Mouse (Mus musculus) right cerebral cortex, postnatal 25 days (tissue): ENCODE data around the gene Stx1b.
"Not testable (repeated sequence)": the region's sequence is repeated elsewhere in the genome, so short reads cannot be mapped to it uniquely, and the experiment has no call there.

ENCODE experiments used
- DNase-seq: peaks from one replicate; pipeline ENCODE4 v3.0.0; 2022

Gene Stx1b

DNA sequence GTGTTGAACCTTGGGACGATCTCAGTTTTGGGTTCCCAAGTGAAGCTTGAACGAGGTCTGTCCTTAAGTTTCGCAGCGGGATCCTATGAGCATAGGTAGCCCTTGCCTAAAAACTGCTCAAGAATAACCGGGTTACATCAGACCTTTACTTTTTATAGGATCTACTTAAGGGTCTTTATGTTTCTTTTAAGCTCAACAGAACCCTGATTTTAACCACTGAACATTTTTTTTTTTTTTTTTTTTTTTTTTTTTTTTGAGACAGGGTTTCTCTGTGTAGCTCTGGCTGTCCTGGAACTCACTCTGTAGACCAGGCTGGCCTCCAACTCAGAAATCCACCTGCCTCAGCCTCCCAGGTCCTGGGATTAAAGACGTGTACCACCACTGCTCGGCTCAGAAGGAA, 48.5 kb downstream of the Stx1b start:
- DNase-seq: not testable (repeated sequence)

DNA sequence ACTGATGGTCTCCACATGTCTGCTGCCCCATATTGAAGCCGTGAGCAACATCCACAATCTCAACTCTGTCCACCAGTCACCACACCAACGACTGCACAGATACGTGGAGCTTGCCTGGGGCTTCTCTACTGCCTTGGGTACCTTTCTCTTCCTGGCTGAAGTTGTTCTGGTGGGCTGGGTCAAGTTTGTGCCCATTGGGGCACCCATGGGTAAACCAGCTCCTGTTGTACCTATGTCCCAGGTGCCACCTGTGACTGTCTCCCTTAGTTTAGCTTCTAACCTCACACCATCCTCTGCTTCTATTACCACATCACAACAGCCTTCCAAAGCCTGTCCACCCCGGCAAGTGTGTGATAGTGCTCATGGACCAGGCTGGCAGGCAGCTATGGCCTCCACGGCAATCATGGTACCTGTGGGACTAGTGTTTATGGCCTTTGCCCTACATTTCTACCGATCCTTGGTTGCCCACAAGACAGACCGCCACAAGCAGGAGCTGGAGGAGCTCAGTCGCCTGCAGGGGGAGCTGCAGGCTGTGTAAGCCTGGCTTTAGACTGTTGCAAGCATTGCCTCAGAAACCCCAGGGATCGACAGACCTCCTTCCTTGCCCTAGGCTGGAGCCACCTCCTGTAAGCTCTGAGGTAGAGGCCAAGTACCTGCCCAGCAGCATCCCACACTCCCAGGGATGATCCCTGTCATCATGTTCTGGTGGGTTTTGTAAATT, 50.5 kb downstream of the Stx1b start:
- no peak for DNase-seq

DNA sequence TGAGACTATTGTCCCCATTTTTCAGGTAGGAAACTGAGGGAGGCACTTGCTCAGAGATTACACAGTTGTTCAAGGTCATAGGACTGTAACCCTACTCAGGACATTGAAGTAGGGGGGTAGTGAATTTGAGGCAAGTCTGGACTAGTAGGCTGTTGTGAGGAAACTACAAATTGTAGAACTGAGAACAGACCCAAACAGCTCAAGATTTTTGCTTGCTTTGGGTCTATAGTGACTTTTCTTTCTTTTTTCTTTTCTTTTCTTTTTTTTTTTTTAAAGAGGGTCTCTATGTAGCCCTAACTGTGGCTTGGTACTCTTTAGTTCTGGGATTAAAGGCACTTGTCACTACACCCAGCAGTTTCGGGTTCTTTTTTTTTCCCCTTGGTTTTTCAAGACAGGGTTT, 51.8 kb downstream of the Stx1b start:
- DNase-seq: no peak

DNA sequence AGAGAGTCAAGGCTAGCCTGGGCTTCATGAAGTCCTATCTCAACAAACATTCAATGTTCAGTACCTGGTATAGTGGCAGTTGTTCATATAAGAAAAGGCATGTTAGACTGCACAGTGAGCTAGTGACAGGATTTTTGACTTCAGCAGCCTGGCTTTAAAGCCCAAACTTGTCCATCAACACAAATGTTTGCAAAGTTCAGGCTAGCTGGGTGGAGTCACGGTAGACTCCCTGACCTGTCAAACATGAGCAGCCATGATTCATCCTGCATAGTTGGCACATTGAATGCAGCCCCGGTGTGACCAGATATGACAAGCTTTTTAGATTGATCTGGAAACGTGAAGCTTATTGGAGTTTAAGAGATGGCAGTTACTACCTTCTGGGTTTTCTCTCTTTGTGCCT, 52.3 kb downstream of the Stx1b start:
- DNase-seq: no peak

DNA sequence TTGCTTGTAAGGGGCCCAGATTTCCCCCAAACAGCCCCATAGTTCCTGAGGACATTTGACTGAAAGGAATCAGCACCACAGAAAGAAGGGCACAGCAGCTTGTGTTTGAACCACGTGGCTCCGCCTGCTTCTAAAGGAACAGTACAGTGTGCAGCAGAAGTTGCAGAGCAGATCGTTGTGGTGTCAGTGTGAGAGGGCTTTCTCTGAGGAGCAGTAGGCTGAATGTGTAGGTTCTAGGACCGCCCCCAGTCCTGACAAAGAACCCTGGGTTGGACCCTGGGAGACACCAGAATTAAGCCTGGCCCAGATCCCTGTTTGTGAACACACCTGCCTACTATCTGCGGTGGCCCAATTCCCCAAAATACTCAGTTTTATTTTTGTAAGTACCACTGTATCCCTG, 53.1 kb downstream of the Stx1b start:
- peak; percentile 53 for DNase-seq

DNA sequence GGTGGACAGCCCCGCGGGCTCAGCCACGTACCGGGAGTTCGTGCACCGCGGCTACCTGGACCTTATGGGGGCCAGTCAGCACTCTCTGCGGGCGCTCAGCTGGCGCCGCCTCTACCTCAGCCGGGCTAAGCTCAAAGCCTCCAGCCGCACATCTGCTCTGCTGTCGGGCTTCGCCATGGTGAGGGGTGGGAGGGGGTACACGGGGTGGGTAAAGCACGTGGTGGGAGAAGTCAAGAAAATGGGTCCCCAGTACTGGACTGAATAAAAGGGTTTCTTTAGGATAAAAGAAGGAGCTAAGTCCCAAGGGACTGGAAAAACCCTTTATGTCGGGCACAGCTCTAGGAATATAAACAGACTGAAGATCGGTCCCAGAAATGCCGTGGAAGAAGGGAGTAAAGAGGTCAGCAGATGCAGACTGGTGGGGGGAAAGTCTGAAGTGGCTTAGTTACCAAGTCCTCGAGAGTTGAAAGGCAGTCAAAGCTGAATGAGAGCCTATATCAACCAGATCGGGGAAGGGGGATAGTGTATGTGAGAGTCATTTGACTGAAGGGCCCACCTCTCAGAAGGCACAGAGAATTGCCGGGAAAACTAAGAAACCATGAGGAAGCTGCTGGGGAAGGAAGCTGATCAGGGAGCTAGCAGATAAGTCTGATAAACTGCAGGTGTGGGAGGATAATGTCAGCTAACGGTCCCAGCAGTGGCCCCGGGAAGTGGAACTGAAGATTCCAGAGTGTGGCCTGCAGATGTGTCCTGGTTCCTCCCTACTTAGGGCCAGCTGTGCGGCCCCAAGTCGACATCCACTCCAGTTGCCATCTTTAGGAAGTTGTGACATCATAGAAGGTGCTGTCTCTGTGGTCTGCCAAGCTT, 54.1 kb downstream of the Stx1b start:
- DNase-seq: no peak

DNA sequence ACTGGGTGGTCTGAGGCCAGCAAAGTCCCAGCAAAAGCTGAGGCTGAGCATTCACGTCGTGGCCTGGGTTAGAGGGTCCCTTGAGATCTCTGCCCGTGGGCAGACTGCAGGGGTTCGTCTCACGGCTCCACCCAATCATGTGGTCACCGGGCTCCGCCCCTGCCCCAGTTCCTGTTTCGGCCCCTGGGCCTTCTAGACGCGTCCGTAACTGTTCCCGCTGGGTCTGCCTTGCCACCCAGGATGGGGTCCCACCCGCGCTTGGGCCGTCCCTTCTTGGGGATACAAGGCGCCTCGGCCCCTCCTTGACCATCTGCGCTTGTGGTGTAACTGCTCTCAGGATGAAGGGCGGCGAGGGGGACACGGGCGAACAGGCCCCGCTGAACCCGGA, 54.7 kb downstream of the Stx1b start, which contains the start of gene Orai3:
Orai3 (plus strand) TSS at position 165 of the 388 bp plus-strand sequence.
- peak; percentile 86 for DNase-seq

DNA sequence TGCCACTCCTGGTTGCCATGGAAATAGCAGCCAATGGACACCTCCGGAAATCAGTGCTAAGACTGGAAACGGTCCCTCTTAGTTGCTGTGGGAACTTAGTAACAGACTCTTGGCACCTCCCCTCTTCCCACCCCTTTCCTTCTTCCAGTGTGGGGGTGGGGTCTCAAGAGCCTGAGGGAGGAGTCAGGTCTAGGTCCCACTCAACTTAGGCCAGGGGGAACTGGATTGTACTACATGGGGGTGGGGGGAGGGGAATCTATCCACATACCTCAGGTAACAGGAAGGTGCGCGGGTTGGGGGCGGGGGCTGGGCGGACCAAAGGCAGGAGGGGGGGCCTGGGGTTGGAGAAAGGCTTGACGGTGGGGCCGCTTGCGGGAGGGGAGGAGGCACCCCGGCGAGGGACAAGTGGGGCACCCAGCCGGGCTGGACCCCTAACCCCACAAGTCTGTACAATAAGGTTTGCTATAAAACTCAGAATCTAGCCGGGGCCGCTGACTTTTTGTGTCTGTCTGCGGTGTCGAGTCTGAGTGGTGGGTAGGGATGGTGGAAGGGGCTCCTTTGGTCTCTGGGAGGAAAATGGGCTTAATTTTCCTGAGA, 55.3 kb downstream of the Stx1b start:
- peak; percentile 96 for DNase-seq

DNA sequence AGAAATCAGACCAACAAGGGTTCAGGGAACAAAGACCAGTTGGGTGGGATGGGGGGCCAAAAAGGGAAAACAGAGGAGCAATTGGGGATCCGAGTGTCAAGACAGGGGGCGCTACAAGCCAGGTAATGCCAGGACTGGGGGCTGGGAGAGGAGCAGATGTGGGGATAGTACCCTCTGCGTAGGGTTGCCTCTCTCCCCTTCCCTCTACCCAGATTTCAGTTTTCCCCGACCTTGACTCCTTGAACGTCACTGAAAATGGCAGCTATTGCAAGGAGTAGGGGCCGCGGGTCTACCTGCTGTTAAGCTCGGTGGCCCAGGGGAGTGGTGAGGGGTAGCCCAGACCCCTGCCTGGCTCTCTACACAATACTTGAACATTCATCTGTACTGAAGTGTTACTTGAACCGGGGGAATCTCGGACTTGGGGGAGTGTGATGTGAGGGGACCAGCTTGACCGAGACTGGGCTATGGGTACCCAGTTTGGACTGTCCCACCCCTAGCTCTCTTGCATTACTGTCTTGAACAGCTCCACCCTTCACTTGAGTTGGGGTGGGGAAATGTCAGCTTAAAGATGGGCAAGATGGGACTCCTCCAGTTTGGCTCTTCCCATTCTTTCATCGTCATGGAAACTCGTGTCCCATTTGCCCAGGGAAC, 55.9 kb downstream of the Stx1b start:
- no peak for DNase-seq

DNA sequence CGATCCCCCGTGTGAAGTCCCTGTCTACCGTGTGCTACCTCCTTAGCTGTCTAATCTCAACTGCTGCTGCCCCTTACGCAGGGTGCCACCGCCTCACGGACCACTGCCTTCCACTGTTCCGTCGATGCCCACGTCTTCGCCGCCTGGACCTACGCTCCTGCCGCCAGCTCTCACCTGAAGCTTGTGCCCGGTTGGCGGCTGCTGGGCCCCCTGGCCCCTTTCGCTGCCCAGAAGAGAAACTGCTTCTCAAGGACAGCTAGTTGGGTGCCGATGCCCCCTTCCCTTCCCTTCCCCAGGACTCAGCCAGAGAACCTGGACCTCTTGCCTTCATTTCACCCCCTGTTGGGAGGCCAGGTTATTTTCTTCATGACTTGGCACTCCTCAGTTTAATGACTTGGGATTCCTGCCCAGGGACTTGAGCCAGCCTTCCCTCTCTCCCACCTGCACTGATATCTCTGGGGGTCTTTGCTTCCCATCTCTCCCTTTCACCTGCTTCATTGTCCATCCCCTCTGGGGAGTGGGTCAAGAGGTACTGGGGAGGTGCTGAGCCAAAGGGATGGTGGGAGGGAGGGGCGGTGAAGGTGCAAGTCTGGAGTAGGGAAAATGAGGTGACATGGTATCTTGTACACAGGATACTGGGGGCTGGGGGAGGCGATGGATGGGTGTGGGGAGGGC, 56.5 kb downstream of the Stx1b start:
- no peak for DNase-seq

DNA sequence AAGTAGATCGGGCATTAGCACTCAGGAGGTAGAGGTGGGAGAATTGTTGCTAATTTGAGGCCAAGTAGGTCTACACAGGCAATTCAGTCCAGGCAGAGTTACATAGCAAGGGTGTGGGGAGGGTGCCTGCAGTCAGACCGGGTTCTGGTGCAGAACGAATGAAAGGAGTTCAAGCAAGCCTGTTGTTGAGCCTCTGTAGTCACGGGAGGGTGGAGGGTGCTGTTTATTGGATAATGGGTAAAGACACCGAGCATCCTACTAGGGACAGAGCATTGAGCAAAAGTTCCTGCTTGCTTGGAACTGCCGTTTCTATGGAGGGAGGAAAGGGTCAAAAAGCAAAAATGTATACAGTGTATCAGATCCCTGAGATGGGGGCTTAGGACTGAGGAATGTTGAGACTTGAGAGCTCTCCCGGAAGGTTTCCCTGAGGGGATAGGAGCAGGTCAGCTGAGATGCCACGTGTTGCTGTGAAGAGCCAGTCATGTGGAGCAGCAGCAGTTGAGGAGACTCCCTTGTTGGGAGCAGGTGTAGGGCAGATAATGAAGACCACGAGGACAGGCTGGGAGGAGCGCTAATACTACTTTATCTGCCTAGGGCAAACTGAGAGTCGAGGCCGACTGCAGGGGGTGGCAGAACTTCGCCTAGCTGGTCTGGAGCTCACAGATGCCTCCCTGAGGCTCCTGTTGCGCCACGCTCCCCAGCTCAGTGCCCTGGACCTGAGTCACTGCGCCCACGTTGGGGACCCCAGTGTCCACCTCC, 57.3 kb downstream of the Stx1b start:
- DNase-seq: no peak

DNA sequence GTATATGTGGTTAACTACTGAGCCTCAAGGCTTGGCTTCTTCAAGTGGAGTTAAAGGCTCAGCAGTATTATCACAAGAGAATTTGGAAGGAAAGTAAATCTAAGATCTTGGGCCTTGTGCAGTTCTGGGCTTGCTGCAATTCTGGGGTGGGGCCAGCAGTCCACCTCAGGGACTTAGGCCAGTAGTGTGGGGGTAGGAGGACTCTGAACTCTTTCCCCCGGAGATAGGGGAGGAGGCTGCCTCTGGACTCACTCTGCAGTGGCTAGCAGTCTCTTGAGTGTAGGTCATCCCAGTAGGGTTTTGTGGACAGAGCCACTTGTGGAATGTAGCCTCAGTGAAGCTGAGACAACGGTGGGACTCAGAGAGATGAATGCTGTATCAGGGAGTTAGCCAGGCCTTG, 58.6 kb downstream of the Stx1b start:
- DNase-seq: no peak

DNA sequence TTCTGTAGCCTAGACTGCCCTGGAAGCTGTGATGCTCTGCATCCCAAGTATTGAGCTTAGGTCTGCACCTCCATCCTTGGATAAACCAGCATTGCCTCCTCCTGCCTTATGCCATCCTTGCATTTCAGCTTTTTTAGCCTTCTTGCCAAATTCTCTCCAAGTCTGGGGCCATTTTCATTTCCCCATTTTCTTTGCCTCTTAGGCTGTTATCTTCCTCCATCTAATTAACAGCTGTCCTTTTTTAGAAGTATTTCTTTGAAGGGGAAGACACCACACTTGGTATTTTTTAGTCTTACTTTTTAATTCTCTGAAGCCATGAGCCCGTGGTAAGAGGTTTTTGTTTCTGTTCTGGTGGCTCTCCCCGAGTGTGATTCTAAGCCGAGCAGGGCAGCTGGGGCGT, 60.7 kb downstream of the Stx1b start:
- no peak for DNase-seq

DNA sequence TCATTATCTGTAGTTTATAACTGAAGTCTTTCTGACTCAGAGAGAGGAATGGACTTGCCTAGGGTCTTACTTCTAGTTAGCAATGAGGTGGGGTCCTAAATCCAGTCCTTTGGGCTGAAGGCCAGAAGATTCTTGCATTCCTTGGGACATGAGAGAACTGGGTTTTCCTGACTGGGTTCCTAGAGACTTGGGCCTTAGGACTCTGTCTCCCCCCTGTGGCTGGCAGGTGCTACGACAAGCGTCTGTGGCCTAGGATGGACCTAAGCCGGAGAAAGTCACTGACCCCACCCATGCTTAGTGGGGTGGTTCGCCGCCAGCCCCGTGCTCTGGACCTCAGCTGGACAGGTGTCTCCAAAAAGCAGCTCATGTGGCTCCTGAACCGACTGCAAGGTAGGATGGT, 63.3 kb downstream of the Stx1b start:
- DNase-seq: no peak

DNA sequence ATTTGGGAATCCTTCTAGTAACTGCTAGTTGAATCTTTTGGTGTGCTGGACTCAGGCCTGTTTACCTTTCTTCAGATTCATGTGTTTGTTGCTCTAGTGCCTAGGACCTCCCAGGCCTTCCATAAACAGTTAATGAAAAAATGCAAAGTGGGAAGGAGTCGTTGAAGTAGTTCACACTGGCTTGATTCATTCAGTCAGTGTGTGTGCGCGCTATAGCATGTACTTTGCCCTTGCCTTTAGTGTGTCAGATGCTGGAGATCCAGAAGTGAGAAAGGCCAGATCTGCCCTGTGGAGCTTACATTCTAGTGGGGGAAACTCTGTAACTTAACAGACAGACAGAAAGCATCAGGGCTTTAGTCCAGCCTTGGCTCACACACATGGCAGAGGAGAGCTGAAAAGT, 63.9 kb downstream of the Stx1b start:
- no peak for DNase-seq

DNA sequence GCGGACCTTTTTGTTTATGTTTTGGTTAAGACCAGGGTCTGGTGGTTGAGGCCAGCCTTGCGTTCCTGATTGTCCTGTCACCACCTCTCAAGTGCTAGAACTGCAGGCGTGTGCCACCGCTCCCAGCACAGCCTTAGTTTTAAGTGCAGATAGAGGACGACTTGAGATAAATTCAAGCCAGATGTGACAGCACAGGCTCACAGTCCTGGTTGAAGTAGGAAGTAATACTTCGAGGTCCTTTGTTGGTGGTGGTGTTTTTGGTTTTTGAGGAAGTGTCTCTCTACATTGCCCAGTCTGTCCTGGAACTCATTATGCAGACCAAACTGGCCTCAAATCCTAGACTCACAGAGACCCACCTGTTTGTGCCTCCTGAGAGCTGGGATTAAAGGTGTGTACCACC, 64.6 kb downstream of the Stx1b start:
- DNase-seq: no peak
